Mouse (Mus musculus) stomach, postnatal 0 days (tissue): ENCODE measurements at regions not wholly inside any gene's neighbourhood (a gene's known extent, or its start where the extent isn't known, plus 50 kb on each side); places are given as distances from the start of the nearest gene placed in this dataset.

Source experiments
- CTCF ChIP-seq: IDR thresholded peaks from 2 replicates; pipeline ENCODE4 v1.5.1; 2016; ENCODE audit warnings: antibody characterized with exemption, low read depth, mild to moderate bottlenecking, moderate library complexity
- EP300 ChIP-seq: optimal IDR thresholded peaks from 2 replicates; pipeline ENCODE3; 2016; ENCODE audit warnings: antibody characterized with exemption

GRCm38 (mm10) chr17:78086963-78087362 lies 113.1 kb upstream of the Crim1 start:
- no peak for TF ChIP-seq CTCF
- TF ChIP-seq EP300: no peak
